Mouse (Mus musculus) heart, embryonic 15.5 days (tissue): ENCODE results near the gene Cep170b. TPM values are rescaled to one million over a fixed set of nuclear protein-coding genes. Genes with fewer than 3 reads are reported as not detected.

Source experiments
- ATAC-seq: fragments of 200-750 bp; cut with Nextera tagmentation; replicated peaks from 2 replicates; pipeline ENCODE4 v1.8.0; 2017; ENCODE audit warnings: low read depth, moderate TSS enrichment; ENCODE audit not compliant: insufficient number of reproducible peaks, insufficient read depth, low FRiP score
- H3K27ac ChIP-seq: fragments of 300-500 bp; sonication (generic); 2 replicates; pipeline ENCODE4 v1.5.1; 2015; ENCODE audit warnings: mild to moderate bottlenecking, inconsistent platforms
- H3K27me3 ChIP-seq: fragments of 300-500 bp; sonication (generic); 2 replicates; pipeline ENCODE4 v1.6.1; 2015; ENCODE audit warnings: inconsistent platforms
- H3K36me3 ChIP-seq: fragments of 300-500 bp; sonication (generic); 2 replicates; pipeline ENCODE4 v1.6.1; 2015; ENCODE audit warnings: mild to moderate bottlenecking, inconsistent platforms
- H3K4me1 ChIP-seq: fragments of 300-500 bp; sonication (generic); replicated peaks from 2 replicates; pipeline ENCODE4 v1.6.1; 2015; ENCODE audit warnings: inconsistent platforms
- H3K4me2 ChIP-seq: fragments of 300-500 bp; sonication (generic); 2 replicates; pipeline ENCODE4 v1.6.1; 2015; ENCODE audit warnings: inconsistent platforms, mild to moderate bottlenecking, moderate library complexity
- H3K4me3 ChIP-seq: fragments of 300-500 bp; sonication (generic); 2 replicates; pipeline ENCODE4 v1.5.1; 2015; ENCODE audit warnings: mild to moderate bottlenecking, inconsistent platforms
- H3K9ac ChIP-seq: fragments of 300-500 bp; sonication (generic); 2 replicates; pipeline ENCODE4 v1.6.1; 2015; ENCODE audit warnings: mild to moderate bottlenecking, inconsistent platforms
- H3K9me3 ChIP-seq: fragments of 300-500 bp; sonication (generic); replicated peaks from 2 replicates; pipeline ENCODE4 v1.6.1; 2016; ENCODE audit warnings: inconsistent platforms
- WGBS: fragments of 180-500 bp; shearing (Covaris S2); methylation state at CpG from one replicate; pipeline ENCODE4 v1.1.7; 2015; ENCODE audit warnings: mixed read lengths; 5-methylcytosine and 5-hydroxymethylcytosine counted together
- polyA plus RNA-seq: library from polyadenylated mRNA; unstranded; fragments of >200 nt; fragmentation: Nextera tagmentation; extraction: Ambion mirVana; gene quantifications from 2 replicates; pipeline ENCODE4 v1.2.1, GENCODE M21; 2015

Gene Cep170b
- polyA plus RNA-seq, 1 experiment from 2014 or later = 4.8 TPM

GRCm38 (mm10) chr12:112724077-112724805, 4.0 kb downstream of the Cep170b start:
- no peak overlapping the region for H3K4me3 ChIP-seq
- ATAC-seq = no peak
- peaks cover 17% of the 10 kb centered on the region for H3K27me3 ChIP-seq
- 77% methylated on average over 11 of the region's 11 CpGs for WGBS
- H3K9ac ChIP-seq = no peak overlapping the region
- H3K27ac ChIP-seq = no peak overlapping the region
- H3K4me2 ChIP-seq = no peak overlapping the region
- H3K9me3 ChIP-seq = no peaks in the 10 kb centered on the region
- no peaks in the 10 kb centered on the region for H3K36me3 ChIP-seq
- H3K4me1 ChIP-seq = peaks cover 27% of the 10 kb centered on the region

- Histone ChIP-seq H3K4me1 (peaks cover 8% of the 10 kb centered on the region), H3K9me3 (no peaks in the 10 kb centered on the region), H3K27ac (no peak overlapping the region), H3K27me3 (0 out of 2 replicates have a peak, but pooled peaks cover 7% of the 10 kb centered on the region), H3K4me2 (no peak overlapping the region), H3K9ac (no peak overlapping the region), H3K36me3 (no peaks in the 10 kb centered on the region), H3K4me3 (no peak overlapping the region)
- WGBS = 75% methylated on average over 8 of the region's 8 CpGs
- no peak for ATAC-seq
Observed at GRCm38 (mm10) chr12:112727801-112728200, 7.5 kb downstream of the Cep170b start.

- no peaks in the 10 kb centered on the region for H3K27me3 ChIP-seq
- H3K9me3 ChIP-seq = no peaks in the 10 kb centered on the region
- H3K36me3 ChIP-seq = no peaks in the 10 kb centered on the region; the same call in 1 of the 2 replicates
- H3K4me1 ChIP-seq = no peaks in the 10 kb centered on the region
- H3K27ac ChIP-seq = no peak overlapping the region
- no peak for ATAC-seq
- H3K4me3 ChIP-seq = no peak overlapping the region
- no peak overlapping the region for H3K9ac ChIP-seq
- no peak overlapping the region for H3K4me2 ChIP-seq
- WGBS = 80% methylated on average over 14 of the region's 14 CpGs
Observed at GRCm38 (mm10) chr12:112730808-112731207, 10.6 kb downstream of the Cep170b start.

GRCm38 (mm10) chr12:112732591-112732990, 12.3 kb downstream of the Cep170b start:
- Histone ChIP-seq H3K4me2 (no peak overlapping the region), H3K9me3 (no peaks in the 10 kb centered on the region), H3K27me3 (no peaks in the 10 kb centered on the region), H3K36me3 (no peaks in the 10 kb centered on the region; the same call in 1 of the 2 replicates), H3K4me3 (no peak overlapping the region), H3K4me1 (no peaks in the 10 kb centered on the region), H3K9ac (no peak overlapping the region), H3K27ac (no peak overlapping the region)
- no peak for ATAC-seq
- 87% methylated on average over 10 of the region's 10 CpGs for WGBS

- Histone ChIP-seq H3K4me1 (no peaks in the 10 kb centered on the region), H3K27me3 (no peaks in the 10 kb centered on the region), H3K9me3 (no peaks in the 10 kb centered on the region), H3K4me2 (no peak overlapping the region), H3K27ac (no peak overlapping the region), H3K9ac (no peak overlapping the region), H3K4me3 (no peak overlapping the region), H3K36me3 (peaks cover 8% of the 10 kb centered on the region; the same call in 1 of the 2 replicates)
- ATAC-seq = no peak
- WGBS = 84% methylated on average over 2 of the region's 2 CpGs
Observed at GRCm38 (mm10) chr12:112734108-112734820, 14.0 kb downstream of the Cep170b start.

- WGBS = 84% methylated on average over 19 of the region's 19 CpGs
- no peak for ATAC-seq
- no peaks in the 10 kb centered on the region for H3K27me3 ChIP-seq
Observed at GRCm38 (mm10) chr12:112734881-112735655, 14.8 kb downstream of the Cep170b start.

GRCm38 (mm10) chr12:112735896-112736635, 15.8 kb downstream of the Cep170b start:
- peaks cover 8% of the 10 kb centered on the region; the same call in 1 of the 2 replicates for H3K36me3 ChIP-seq
- 86% methylated on average over 29 of the region's 29 CpGs for WGBS

More at GRCm38 (mm10) chr12:112734881-112735655, 14.8 kb downstream of the Cep170b start:
- Histone ChIP-seq H3K9ac (no peak overlapping the region), H3K9me3 (no peaks in the 10 kb centered on the region), H3K4me2 (no peak overlapping the region), H3K27ac (no peak overlapping the region), H3K4me1 (no peaks in the 10 kb centered on the region), H3K4me3 (no peak overlapping the region), H3K36me3 (peaks cover 8% of the 10 kb centered on the region; the same call in 1 of the 2 replicates)

GRCm38 (mm10) chr12:112736636-112736925, 16.3 kb downstream of the Cep170b start:
- Histone ChIP-seq H3K9ac (no peak overlapping the region), H3K4me2 (no peak overlapping the region), H3K4me1 (no peaks in the 10 kb centered on the region), H3K27ac (no peak overlapping the region), H3K9me3 (no peaks in the 10 kb centered on the region), H3K36me3 (peaks cover 8% of the 10 kb centered on the region; the same call in 1 of the 2 replicates), H3K27me3 (no peaks in the 10 kb centered on the region), H3K4me3 (no peak overlapping the region)
- 88% methylated on average over 10 of the region's 10 CpGs for WGBS
- ATAC-seq = no peak

More at GRCm38 (mm10) chr12:112735896-112736635, 15.8 kb downstream of the Cep170b start:
- Histone ChIP-seq H3K27me3 (no peaks in the 10 kb centered on the region), H3K9me3 (no peaks in the 10 kb centered on the region), H3K4me1 (no peaks in the 10 kb centered on the region), H3K4me3 (no peak overlapping the region), H3K27ac (no peak overlapping the region), H3K9ac (no peak overlapping the region), H3K4me2 (no peak overlapping the region)
- no peak for ATAC-seq

GRCm38 (mm10) chr12:112737081-112737480, 16.8 kb downstream of the Cep170b start:
- Histone ChIP-seq H3K9me3 (no peaks in the 10 kb centered on the region), H3K27me3 (no peaks in the 10 kb centered on the region), H3K9ac (no peak overlapping the region), H3K4me1 (no peaks in the 10 kb centered on the region), H3K4me3 (no peak overlapping the region), H3K27ac (no peak overlapping the region), H3K4me2 (no peak overlapping the region), H3K36me3 (peaks cover 8% of the 10 kb centered on the region; the same call in 1 of the 2 replicates)
- WGBS = 79% methylated on average over 7 of the region's 7 CpGs
- ATAC-seq = no peak

- Histone ChIP-seq H3K4me2 (no peak overlapping the region), H3K9ac (no peak overlapping the region), H3K36me3 (peaks cover 8% of the 10 kb centered on the region; the same call in 1 of the 2 replicates), H3K27me3 (no peaks in the 10 kb centered on the region), H3K9me3 (no peaks in the 10 kb centered on the region), H3K4me1 (peaks cover 4% of the 10 kb centered on the region), H3K4me3 (no peak overlapping the region), H3K27ac (no peak overlapping the region)
- ATAC-seq = no peak
- 84% methylated on average over 14 of the region's 14 CpGs for WGBS
Observed at GRCm38 (mm10) chr12:112737761-112738160, 17.5 kb downstream of the Cep170b start.
